11 mouse cellular contexts compared by ENCODE assay signal in genomic region chr2:91335128-91335527, GRCm38 (mm10).
DNase-seq lines count a peak whose midpoint lies in the region; ATAC-seq and TF ChIP-seq lines count a peak whose summit lies in the region.
"Had no signal": no experiment of that assay in that cellular context is flagged by ENCODE, and none has a peak within 500 bp of the region (broad histone marks: within the 10 kb centered on the region; RNA-seq: fewer than 3 reads in every experiment).

No protein-coding gene starts in this region.

- H3K4me3 ChIP-seq in lung, embryonic 14.5 days (ENCODE audit: low read depth, low read length) = no peak overlapping the region
- no peak overlapping the region for H3K4me3 ChIP-seq in intestine, embryonic 16.5 days (ENCODE audit: low read length)
- H3K4me3 ChIP-seq: embryonic facial prominence, embryonic 15.5 days; limb, embryonic 13.5 days had no signal

- H3K27me3 ChIP-seq in lung, embryonic 14.5 days (ENCODE audit: insufficient read depth, low read length) = no peaks in the 10 kb centered on the region
- no peaks in the 10 kb centered on the region for H3K27me3 ChIP-seq in intestine, embryonic 16.5 days (replicated peaks; ENCODE audit: control insufficient read depth, insufficient read depth, low read length)
- H3K27me3 ChIP-seq: embryonic facial prominence, embryonic 15.5 days; limb, embryonic 13.5 days had no signal

- 56% methylated on average over 4 of the region's 4 CpGs for WGBS in lung, embryonic 14.5 days
- WGBS in intestine, embryonic 16.5 days = 65% methylated on average over 4 of the region's 4 CpGs

- no peaks in the 10 kb centered on the region for H3K36me3 ChIP-seq in lung, embryonic 14.5 days (ENCODE audit: insufficient read depth)
- no peaks in the 10 kb centered on the region for H3K36me3 ChIP-seq in intestine, embryonic 16.5 days (ENCODE audit: control insufficient read depth, insufficient read depth, low read length)
- H3K36me3 ChIP-seq: embryonic facial prominence, embryonic 15.5 days; limb, embryonic 13.5 days had no signal

- no peak overlapping the region for H3K9ac ChIP-seq in lung, embryonic 14.5 days
- H3K9ac ChIP-seq in intestine, embryonic 16.5 days (ENCODE audit: low read depth, low read length) = no peak overlapping the region
- H3K9ac ChIP-seq: embryonic facial prominence, embryonic 15.5 days; limb, embryonic 13.5 days had no signal

- H3K27ac ChIP-seq in lung, embryonic 14.5 days (ENCODE audit: low read depth) = no peak overlapping the region
- H3K27ac ChIP-seq in intestine, embryonic 16.5 days (ENCODE audit: low read length) = no peak overlapping the region
- H3K27ac ChIP-seq: embryonic facial prominence, embryonic 15.5 days; hindbrain, postnatal 0 days; limb, embryonic 13.5 days had no signal

- TF ChIP-seq CTCF in lung, embryonic 14.5 days (IDR thresholded peaks at IDR 0.05; ENCODE audit: low read depth) = no peak

- no peaks in the 10 kb centered on the region for H3K4me1 ChIP-seq in lung, embryonic 14.5 days (ENCODE audit: insufficient read depth)
- H3K4me1 ChIP-seq in intestine, embryonic 16.5 days (ENCODE audit: control insufficient read depth, insufficient read depth, low read length) = peaks cover 11% of the 10 kb centered on the region; the same call in 1 of the 2 replicates
- H3K4me1 ChIP-seq: limb, embryonic 13.5 days had no signal

- H3K4me2 ChIP-seq in lung, embryonic 14.5 days = no peak overlapping the region
- no peak overlapping the region for H3K4me2 ChIP-seq in intestine, embryonic 16.5 days (ENCODE audit: low read depth, low read length)
- H3K4me2 ChIP-seq: embryonic facial prominence, embryonic 15.5 days; limb, embryonic 13.5 days had no signal

- no peaks in the 10 kb centered on the region for H3K9me3 ChIP-seq in lung, embryonic 14.5 days (ENCODE audit: low read depth, low read length)
- H3K9me3 ChIP-seq in intestine, embryonic 16.5 days (ENCODE audit: control insufficient read depth, low read length) = no peaks in the 10 kb centered on the region
- H3K9me3 ChIP-seq: embryonic facial prominence, embryonic 15.5 days; limb, embryonic 13.5 days had no signal

- DNase-seq in monocyte, adult 2 months (ENCODE audit: low read depth in 1 of 2, low spot score in 2 of 2) = peak; percentile 30 to 44
- peak; percentile 59 for DNase-seq in gastrocnemius, postnatal 10 days
- peak; percentile 67 for DNase-seq in lung, embryonic 14.5 days
- DNase-seq in urinary bladder, postnatal 36 days (ENCODE audit: low spot score in 2 of 2) = peak; percentile 24 to 61
- no peak for DNase-seq in thymus, postnatal 14 days
- DNase-seq: cerebellum, adult 2 months had no signal

- ATAC-seq in monocyte, adult 5-6 weeks (replicated peaks; ENCODE audit: insufficient number of reproducible peaks, low FRiP score, low TSS enrichment, poor library complexity, severe bottlenecking) = no peak; the same call in 1 of the 2 replicates
- ATAC-seq in lung, embryonic 14.5 days (ENCODE audit: insufficient read depth) = no peak
- ATAC-seq in intestine, embryonic 16.5 days = no peak
- ATAC-seq: hindbrain, postnatal 0 days had no signal
